Mouse (Mus musculus) hindbrain, embryonic 15.5 days (tissue): ENCODE results near the gene Slc17a7. TPM values are rescaled to one million over a fixed set of nuclear protein-coding genes. Genes with fewer than 3 reads are reported as not detected.

Source experiments
- ATAC-seq: fragments of 200-750 bp; cut with Nextera tagmentation; 2 replicates; pipeline ENCODE4 v1.8.0; 2017; ENCODE audit warnings: low read depth, moderate number of reproducible peaks, moderate TSS enrichment; ENCODE audit not compliant: low FRiP score
- H3K27ac ChIP-seq: fragments of 300-500 bp; sonication (generic); replicated peaks from 2 replicates; pipeline ENCODE4 v1.5.1; 2015; ENCODE audit warnings: mild to moderate bottlenecking, inconsistent platforms
- H3K27me3 ChIP-seq: fragments of 300-500 bp; sonication (generic); 2 replicates; pipeline ENCODE4 v1.6.1; 2015; ENCODE audit warnings: control low read depth, inconsistent platforms
- H3K36me3 ChIP-seq: fragments of 300-500 bp; sonication (generic); 2 replicates; pipeline ENCODE4 v1.6.1; 2015; ENCODE audit warnings: control low read depth, inconsistent platforms
- H3K4me1 ChIP-seq: fragments of 300-500 bp; sonication (generic); replicated peaks from 2 replicates; pipeline ENCODE4 v1.6.1; 2015; ENCODE audit warnings: control low read depth, inconsistent platforms
- H3K4me2 ChIP-seq: fragments of 300-500 bp; sonication (generic); 2 replicates; pipeline ENCODE4 v1.6.1; 2015; ENCODE audit warnings: moderate library complexity, mild to moderate bottlenecking, inconsistent platforms
- H3K4me3 ChIP-seq: fragments of 300-500 bp; sonication (generic); 2 replicates; pipeline ENCODE4 v1.5.1; 2015; ENCODE audit warnings: mild to moderate bottlenecking, inconsistent platforms
- H3K9ac ChIP-seq: fragments of 300-500 bp; sonication (generic); 2 replicates; pipeline ENCODE4 v1.6.1; 2015; ENCODE audit warnings: inconsistent platforms
- H3K9me3 ChIP-seq: fragments of 300-500 bp; sonication (generic); 2 replicates; pipeline ENCODE4 v1.6.1; 2016; ENCODE audit warnings: control low read depth, inconsistent platforms
- WGBS: fragments of 180-500 bp; shearing (Covaris S2); methylation state at CpG from one replicate; pipeline ENCODE4 v1.1.7; 2015; 5-methylcytosine and 5-hydroxymethylcytosine counted together
- polyA plus RNA-seq: library from polyadenylated mRNA; unstranded; fragments of >200 nt; fragmentation: Nextera tagmentation; extraction: Ambion mirVana; gene quantifications from 2 replicates; pipeline ENCODE4 v1.2.1, GENCODE M21; 2015

Slc17a7 gene
- polyA plus RNA-seq, 1 experiment from 2014 or later = 1.5 TPM

- Histone ChIP-seq H3K9ac (no peak overlapping the region), H3K4me1 (peaks cover 9% of the 10 kb centered on the region), H3K36me3 (no peaks in the 10 kb centered on the region), H3K4me3 (no peak overlapping the region), H3K4me2 (peak overlapping the region; percentile 83), H3K27me3 (peaks cover 9% of the 10 kb centered on the region; the same call in 1 of the 2 replicates), H3K9me3 (no peaks in the 10 kb centered on the region), H3K27ac (no peak overlapping the region)
- 88% methylated on average over 3 of the region's 3 CpGs for whole genome bisulfite sequencing
- ATAC-seq = no peak
Observed at GRCm38 (mm10) chr7:45135370-45135769, 28.4 kb upstream of the Slc17a7 start.

- peak within 1 kb of the TSS; percentile 83 for H3K4me2 ChIP-seq
- H3K36me3 ChIP-seq = no peaks in the 10 kb centered on the region
- peaks cover 9% of the 10 kb centered on the region for H3K4me1 ChIP-seq
- H3K9me3 ChIP-seq = no peaks in the 10 kb centered on the region
- WGBS = 2% methylated on average over 29 of the region's 29 CpGs
- peak within 1 kb of the TSS; percentile 51 for H3K9ac ChIP-seq
- peak; percentile 79 for ATAC-seq
- no peak within 1 kb of the TSS for H3K27ac ChIP-seq
- H3K27me3 ChIP-seq = peaks cover 9% of the 10 kb centered on the region; the same call in 1 of the 2 replicates
- H3K4me3 ChIP-seq = peak within 1 kb of the TSS; percentile 47
Observed at GRCm38 (mm10) chr7:45135993-45136567, 27.7 kb upstream of the Slc17a7 start, which contains the start of the genes Gm45713 and Flt3l. Gene Gm45713, minus strand, starts transcription at chr7:45136231. Gene Flt3l, minus strand, starts transcription at chr7:45136432.

- Histone ChIP-seq H3K36me3 (no peaks in the 10 kb centered on the region), H3K9me3 (no peaks in the 10 kb centered on the region), H3K9ac (no peak overlapping the region), H3K4me1 (peaks cover 9% of the 10 kb centered on the region), H3K27me3 (peaks cover 9% of the 10 kb centered on the region; the same call in 1 of the 2 replicates), H3K4me2 (no peak overlapping the region), H3K4me3 (no peak overlapping the region), H3K27ac (no peak overlapping the region)
- 83% methylated on average over 12 of the region's 12 CpGs for WGBS
- ATAC-seq = no peak
Observed at GRCm38 (mm10) chr7:45137171-45138006, 26.4 kb upstream of the Slc17a7 start.

- Histone ChIP-seq H3K9ac (no peak overlapping the region), H3K27me3 (peaks cover 9% of the 10 kb centered on the region; the same call in 1 of the 2 replicates), H3K4me1 (peaks cover 9% of the 10 kb centered on the region), H3K36me3 (no peaks in the 10 kb centered on the region), H3K4me3 (no peak overlapping the region), H3K9me3 (no peaks in the 10 kb centered on the region), H3K27ac (no peak overlapping the region), H3K4me2 (no peak overlapping the region)
- 68% methylated on average over 1 of the region's 1 CpGs for WGBS
- ATAC-seq = no peak
Observed at GRCm38 (mm10) chr7:45138403-45138802, 25.3 kb upstream of the Slc17a7 start.

GRCm38 (mm10) chr7:45139904-45140723, 23.6 kb upstream of the Slc17a7 start:
- Histone ChIP-seq H3K9ac (no peak overlapping the region), H3K27me3 (peaks cover 6% of the 10 kb centered on the region; the same call in 1 of the 2 replicates), H3K36me3 (0 out of 2 replicates have a peak, but pooled peaks cover 2% of the 10 kb centered on the region), H3K9me3 (no peaks in the 10 kb centered on the region), H3K4me2 (no peak overlapping the region), H3K4me3 (no peak overlapping the region), H3K4me1 (peaks cover 9% of the 10 kb centered on the region), H3K27ac (no peak overlapping the region)
- ATAC-seq = no peak
- 90% methylated on average over 8 of the region's 8 CpGs for WGBS

GRCm38 (mm10) chr7:45141319-45141718, 22.4 kb upstream of the Slc17a7 start:
- H3K27me3 ChIP-seq = peaks cover 6% of the 10 kb centered on the region; the same call in 1 of the 2 replicates
- ATAC-seq = no peak
- peaks cover 2% of the 10 kb centered on the region; the same call in 1 of the 2 replicates for H3K4me1 ChIP-seq
- no peaks in the 10 kb centered on the region for H3K9me3 ChIP-seq
- H3K36me3 ChIP-seq = 0 out of 2 replicates have a peak, but pooled peaks cover 2% of the 10 kb centered on the region
- H3K9ac ChIP-seq = no peak overlapping the region
- H3K4me2 ChIP-seq = no peak overlapping the region
- H3K27ac ChIP-seq = no peak overlapping the region
- H3K4me3 ChIP-seq = no peak overlapping the region
- 79% methylated on average over 3 of the region's 3 CpGs for WGBS

GRCm38 (mm10) chr7:45141914-45142313, 21.8 kb upstream of the Slc17a7 start:
- Histone ChIP-seq H3K27ac (no peak overlapping the region), H3K4me3 (no peak overlapping the region), H3K4me1 (no peaks in the 10 kb centered on the region), H3K9me3 (no peaks in the 10 kb centered on the region), H3K27me3 (peaks cover 6% of the 10 kb centered on the region; the same call in 1 of the 2 replicates), H3K36me3 (0 out of 2 replicates have a peak, but pooled peaks cover 2% of the 10 kb centered on the region), H3K4me2 (no peak overlapping the region), H3K9ac (no peak overlapping the region)
- ATAC-seq = no peak
- 90% methylated on average over 5 of the region's 5 CpGs for WGBS

GRCm38 (mm10) chr7:45144368-45145174, 19.2 kb upstream of the Slc17a7 start:
- Histone ChIP-seq H3K9ac (no peak overlapping the region), H3K4me3 (no peak overlapping the region), H3K9me3 (no peaks in the 10 kb centered on the region), H3K4me2 (no peak overlapping the region), H3K27ac (no peak overlapping the region), H3K4me1 (no peaks in the 10 kb centered on the region), H3K27me3 (no peaks in the 10 kb centered on the region), H3K36me3 (0 out of 2 replicates have a peak, but pooled peaks cover 2% of the 10 kb centered on the region)
- ATAC-seq = no peak
- 87% methylated on average over 13 of the region's 13 CpGs for WGBS

GRCm38 (mm10) chr7:45145460-45145859, 18.3 kb upstream of the Slc17a7 start:
- H3K4me3 ChIP-seq = no peak overlapping the region
- H3K9ac ChIP-seq = no peak overlapping the region
- H3K9me3 ChIP-seq = no peaks in the 10 kb centered on the region
- H3K4me2 ChIP-seq = no peak overlapping the region
- H3K36me3 ChIP-seq = 0 out of 2 replicates have a peak, but pooled peaks cover 2% of the 10 kb centered on the region
- H3K27me3 ChIP-seq = no peaks in the 10 kb centered on the region
- no peaks in the 10 kb centered on the region for H3K4me1 ChIP-seq
- no peak overlapping the region for H3K27ac ChIP-seq
- WGBS = 95% methylated on average over 8 of the region's 8 CpGs
- ATAC-seq = no peak

GRCm38 (mm10) chr7:45147267-45147666, 16.5 kb upstream of the Slc17a7 start:
- no peak overlapping the region for H3K27ac ChIP-seq
- no peaks in the 10 kb centered on the region for H3K27me3 ChIP-seq
- no peak for ATAC-seq
- H3K4me2 ChIP-seq = no peak overlapping the region
- no peaks in the 10 kb centered on the region for H3K4me1 ChIP-seq
- 0 out of 2 replicates have a peak, but pooled peaks cover 2% of the 10 kb centered on the region for H3K36me3 ChIP-seq
- WGBS = 93% methylated on average over 11 of the region's 11 CpGs
- H3K9ac ChIP-seq = no peak overlapping the region
- no peaks in the 10 kb centered on the region for H3K9me3 ChIP-seq
- H3K4me3 ChIP-seq = no peak overlapping the region

GRCm38 (mm10) chr7:45147899-45148298, 15.8 kb upstream of the Slc17a7 start:
- Histone ChIP-seq H3K27me3 (no peaks in the 10 kb centered on the region), H3K9ac (no peak overlapping the region), H3K4me2 (no peak overlapping the region), H3K4me1 (no peaks in the 10 kb centered on the region), H3K27ac (no peak overlapping the region), H3K4me3 (no peak overlapping the region), H3K9me3 (no peaks in the 10 kb centered on the region), H3K36me3 (0 out of 2 replicates have a peak, but pooled peaks cover 2% of the 10 kb centered on the region)
- no peak for ATAC-seq
- WGBS = 85% methylated on average over 11 of the region's 11 CpGs
